Mouse (Mus musculus) limb, embryonic 13.5 days (tissue): ENCODE results near the gene Mob1a. TPM values are rescaled to one million over a fixed set of nuclear protein-coding genes. Genes with fewer than 3 reads are reported as not detected.

Experiments
- ATAC-seq: fragments of 200-750 bp; cut with Nextera tagmentation; 2 replicates; pipeline ENCODE4 v1.8.0; 2017; ENCODE audit warnings: low read depth, moderate number of reproducible peaks, moderate TSS enrichment; ENCODE audit not compliant: low FRiP score
- H3K27ac ChIP-seq: fragments of 300-500 bp; sonication (generic); 2 replicates; pipeline ENCODE4 v1.5.1; 2015; ENCODE audit warnings: inconsistent platforms, mild to moderate bottlenecking, moderate library complexity
- H3K27me3 ChIP-seq: fragments of 300-500 bp; sonication (generic); 2 replicates; pipeline ENCODE4 v1.6.1; 2015; ENCODE audit warnings: mild to moderate bottlenecking, inconsistent platforms
- H3K36me3 ChIP-seq: fragments of 300-500 bp; sonication (generic); 2 replicates; pipeline ENCODE4 v1.6.1; 2015; ENCODE audit warnings: inconsistent platforms, mild to moderate bottlenecking, moderate library complexity
- H3K4me1 ChIP-seq: fragments of 300-500 bp; sonication (generic); 2 replicates; pipeline ENCODE4 v1.6.1; 2015; ENCODE audit warnings: inconsistent platforms
- H3K4me2 ChIP-seq: fragments of 300-500 bp; sonication (generic); replicated peaks from 2 replicates; pipeline ENCODE4 v1.6.1; 2015; ENCODE audit warnings: inconsistent platforms, mild to moderate bottlenecking, moderate library complexity
- H3K4me3 ChIP-seq: fragments of 300-500 bp; sonication (generic); 2 replicates; pipeline ENCODE4 v1.5.1; 2015; ENCODE audit warnings: moderate library complexity, mild to moderate bottlenecking, inconsistent platforms
- H3K9ac ChIP-seq: fragments of 300-500 bp; sonication (generic); 2 replicates; pipeline ENCODE4 v1.6.1; 2015; ENCODE audit warnings: mild to moderate bottlenecking, inconsistent platforms
- H3K9me3 ChIP-seq: fragments of 300-500 bp; sonication (generic); 2 replicates; pipeline ENCODE4 v1.6.1; 2016; ENCODE audit warnings: inconsistent platforms
- WGBS: fragments of 180-500 bp; shearing (Covaris S2); methylation state at CpG from one replicate; pipeline ENCODE4 v1.1.7; 2015; 5-methylcytosine and 5-hydroxymethylcytosine counted together
- polyA plus RNA-seq: library from polyadenylated mRNA; unstranded; fragments of >200 nt; fragmentation: Nextera tagmentation; extraction: Ambion mirVana; gene quantifications from 2 replicates; pipeline ENCODE4 v1.2.1, GENCODE M21; 2015

Mob1a gene
- polyA plus RNA-seq, 1 experiment from 2014 or later = 65.9 TPM

DNA sequence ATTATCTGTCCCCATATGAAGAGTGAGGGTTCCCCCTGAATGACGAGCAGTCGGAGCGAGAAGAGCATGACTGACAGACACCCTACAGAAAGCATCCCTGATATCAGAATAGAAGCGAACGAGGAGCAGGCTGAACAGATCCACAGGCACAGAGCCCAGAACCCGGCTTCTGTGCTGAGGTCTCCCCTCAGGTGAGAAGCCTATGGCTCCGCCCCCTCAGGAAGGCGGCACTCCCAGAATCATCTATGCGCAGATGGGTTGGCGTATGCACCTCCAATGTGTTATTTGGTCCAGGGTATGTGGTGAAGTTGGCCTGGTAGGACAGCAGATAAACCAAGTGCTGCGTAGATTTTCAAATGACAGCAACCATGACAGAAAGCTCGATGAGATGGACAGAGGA lies 37.3 kb downstream of the Mob1a start:
- peaks cover 81% of the 10 kb centered on the region for H3K36me3 ChIP-seq
- no peak overlapping the region for H3K27ac ChIP-seq
- H3K27me3 ChIP-seq = no peaks in the 10 kb centered on the region
- H3K4me1 ChIP-seq = no peaks in the 10 kb centered on the region
- H3K9ac ChIP-seq = no peak overlapping the region
- H3K4me2 ChIP-seq = no peak overlapping the region
- H3K4me3 ChIP-seq = no peak overlapping the region
- ATAC-seq = no peak
- WGBS = 90% methylated on average over 12 of the region's 12 CpGs
- no peaks in the 10 kb centered on the region for H3K9me3 ChIP-seq

DNA sequence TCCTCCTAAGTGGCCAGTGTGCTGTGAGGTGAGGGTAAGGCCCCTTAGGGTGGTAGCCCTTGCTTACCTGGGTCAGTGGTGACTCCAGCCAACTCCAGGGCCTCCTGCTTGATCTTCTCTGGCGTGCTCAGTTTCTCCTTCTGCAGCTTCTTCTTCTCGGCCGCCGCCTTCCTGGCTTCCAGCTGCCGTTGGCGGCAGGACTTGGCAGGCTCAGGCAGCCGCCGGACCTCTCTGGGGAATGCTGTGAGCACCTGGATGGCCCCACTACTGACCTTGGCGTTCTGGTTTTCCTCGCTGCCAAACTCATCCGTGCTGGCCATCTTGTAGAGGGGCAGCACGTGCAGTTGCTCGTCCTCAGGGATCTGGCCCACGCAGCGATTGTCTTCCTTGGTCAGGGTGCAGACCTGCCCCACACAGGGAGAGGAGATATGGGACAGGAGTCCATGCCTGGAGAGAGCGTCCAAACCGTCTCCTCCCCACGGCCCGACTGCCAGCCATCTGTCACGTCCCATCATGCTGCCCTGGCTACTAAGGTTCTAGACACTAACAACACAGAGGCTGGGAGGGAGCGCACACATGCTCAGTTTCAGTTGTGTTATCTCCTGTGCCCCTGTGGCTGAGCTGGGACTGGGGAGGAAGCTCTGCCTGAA lies 44.6 kb downstream of the Mob1a start:
- no peaks in the 10 kb centered on the region for H3K9me3 ChIP-seq
- H3K36me3 ChIP-seq = peaks cover 94% of the 10 kb centered on the region
- H3K4me2 ChIP-seq = no peak overlapping the region
- H3K4me1 ChIP-seq = no peaks in the 10 kb centered on the region
- no peak overlapping the region for H3K4me3 ChIP-seq
- no peaks in the 10 kb centered on the region for H3K27me3 ChIP-seq
- H3K9ac ChIP-seq = no peak overlapping the region
- 91% methylated on average over 21 of the region's 21 CpGs for WGBS
- ATAC-seq = no peak; the same call in 1 of the 2 replicates
- H3K27ac ChIP-seq = no peak overlapping the region

DNA sequence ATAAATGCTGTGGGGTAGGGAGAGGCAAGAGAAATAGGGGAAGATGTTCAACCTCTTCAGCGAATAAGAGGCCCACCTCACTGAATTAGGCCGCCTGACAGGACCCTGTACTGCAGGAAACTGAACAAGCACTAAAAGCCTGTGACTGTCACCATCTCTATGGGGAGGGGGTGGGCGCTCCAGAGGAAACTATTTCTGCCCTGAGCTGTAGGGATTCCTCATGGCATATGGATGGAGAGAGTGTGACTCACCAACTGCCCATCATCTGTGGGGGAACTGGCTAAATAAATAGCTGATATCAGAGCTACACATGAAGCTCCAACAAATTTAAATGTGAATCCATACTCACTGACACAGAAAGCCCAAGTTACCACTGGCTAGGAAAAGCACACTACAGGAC lies 45.5 kb downstream of the Mob1a start:
- no peak overlapping the region for H3K4me3 ChIP-seq
- no peak overlapping the region for H3K4me2 ChIP-seq
- H3K4me1 ChIP-seq = no peaks in the 10 kb centered on the region
- no peaks in the 10 kb centered on the region for H3K9me3 ChIP-seq
- no peak overlapping the region for H3K9ac ChIP-seq
- 87% methylated on average over 3 of the region's 3 CpGs for WGBS
- no peaks in the 10 kb centered on the region for H3K27me3 ChIP-seq
- ATAC-seq = no peak
- peaks cover 99% of the 10 kb centered on the region for H3K36me3 ChIP-seq
- H3K27ac ChIP-seq = no peak overlapping the region

DNA sequence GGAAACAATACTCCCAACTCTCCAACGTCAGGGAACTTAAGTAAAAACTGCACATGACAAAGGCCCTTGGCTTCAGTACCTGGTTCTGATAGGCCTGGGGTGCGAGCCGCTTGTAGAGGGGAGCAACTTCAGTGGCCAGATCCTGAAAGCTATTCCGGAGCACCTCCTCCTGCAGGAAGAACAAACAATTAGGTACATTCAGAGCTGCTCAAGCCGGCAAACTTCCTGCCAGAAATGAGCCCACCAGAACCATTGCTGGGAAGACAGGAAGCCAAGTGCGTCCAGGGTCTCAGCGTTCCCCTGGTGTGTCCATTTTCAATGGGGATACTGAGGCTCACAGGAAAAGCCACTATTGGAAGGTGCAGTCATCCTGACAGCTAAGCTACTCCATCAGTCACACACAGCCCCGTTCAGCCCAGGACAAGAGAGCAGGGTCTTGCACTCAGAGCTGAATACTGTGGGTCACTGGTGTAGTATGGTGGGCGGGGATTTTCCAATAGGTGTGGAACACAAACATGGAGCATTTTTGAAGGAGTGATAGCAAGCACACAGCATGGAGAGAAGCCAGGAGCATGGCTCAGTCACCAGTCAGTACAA lies 48.0 kb downstream of the Mob1a start:
- no peak overlapping the region for H3K4me3 ChIP-seq
- no peak overlapping the region for H3K27ac ChIP-seq
- H3K9me3 ChIP-seq = no peaks in the 10 kb centered on the region
- H3K9ac ChIP-seq = no peak overlapping the region
- no peaks in the 10 kb centered on the region for H3K27me3 ChIP-seq
- H3K4me2 ChIP-seq = no peak overlapping the region
- WGBS = 91% methylated on average over 9 of the region's 9 CpGs
- no peak for ATAC-seq
- peaks cover 100% of the 10 kb centered on the region for H3K36me3 ChIP-seq
- no peaks in the 10 kb centered on the region for H3K4me1 ChIP-seq

DNA sequence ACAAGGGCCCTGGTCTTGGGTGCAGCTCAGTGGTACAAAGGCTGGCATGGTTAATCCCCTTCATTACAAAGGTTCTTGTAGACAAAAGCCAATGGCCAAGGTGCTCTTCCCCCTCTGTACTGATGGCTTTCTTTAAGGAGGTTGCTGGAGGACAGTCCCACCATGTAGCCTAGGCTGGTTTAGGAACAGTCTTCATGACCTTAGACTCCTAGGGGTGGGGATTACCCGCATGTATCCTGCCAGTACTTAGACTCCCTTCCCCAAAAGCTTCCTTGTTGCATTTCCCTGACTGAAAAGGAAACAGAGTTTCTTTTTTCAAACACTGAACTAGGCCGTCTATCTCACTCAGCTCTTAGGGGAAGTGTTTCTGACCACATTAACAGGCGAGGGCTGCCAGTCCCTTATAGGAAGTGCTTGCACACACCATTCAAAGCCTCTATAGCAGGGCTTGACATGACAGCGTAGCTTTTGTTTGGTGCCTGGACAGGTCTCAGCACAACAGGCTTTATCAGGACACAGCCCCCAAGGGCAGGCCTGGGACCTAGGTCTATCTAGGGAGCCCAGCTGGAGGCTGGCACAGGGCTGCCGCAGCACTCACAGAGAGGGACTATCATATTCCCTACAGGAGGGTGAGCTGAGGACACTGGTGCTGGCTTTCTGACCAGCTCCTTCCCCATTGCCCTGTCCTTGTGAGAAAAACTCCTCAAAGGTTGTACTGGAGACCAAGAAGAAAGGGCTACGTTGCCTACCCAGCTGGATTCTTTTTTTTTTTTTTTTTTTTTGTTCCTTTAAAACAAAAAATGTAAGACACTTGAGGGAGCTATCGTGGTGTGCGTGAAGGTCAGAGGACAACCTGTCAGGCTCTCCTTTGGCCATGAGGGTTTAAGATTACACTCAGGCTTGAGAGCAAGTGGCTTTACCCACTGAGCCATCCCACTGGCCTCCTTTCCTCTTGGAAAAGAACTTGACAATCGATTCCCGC lies 56.0 kb downstream of the Mob1a start:
- Histone ChIP-seq H3K27ac (no peak overlapping the region), H3K9me3 (no peaks in the 10 kb centered on the region), H3K4me3 (no peak overlapping the region), H3K9ac (no peak overlapping the region), H3K36me3 (peaks cover 96% of the 10 kb centered on the region), H3K27me3 (no peaks in the 10 kb centered on the region), H3K4me1 (no peaks in the 10 kb centered on the region), H3K4me2 (no peak overlapping the region)
- ATAC-seq = no peak
- WGBS = 90% methylated on average over 10 of the region's 10 CpGs

DNA sequence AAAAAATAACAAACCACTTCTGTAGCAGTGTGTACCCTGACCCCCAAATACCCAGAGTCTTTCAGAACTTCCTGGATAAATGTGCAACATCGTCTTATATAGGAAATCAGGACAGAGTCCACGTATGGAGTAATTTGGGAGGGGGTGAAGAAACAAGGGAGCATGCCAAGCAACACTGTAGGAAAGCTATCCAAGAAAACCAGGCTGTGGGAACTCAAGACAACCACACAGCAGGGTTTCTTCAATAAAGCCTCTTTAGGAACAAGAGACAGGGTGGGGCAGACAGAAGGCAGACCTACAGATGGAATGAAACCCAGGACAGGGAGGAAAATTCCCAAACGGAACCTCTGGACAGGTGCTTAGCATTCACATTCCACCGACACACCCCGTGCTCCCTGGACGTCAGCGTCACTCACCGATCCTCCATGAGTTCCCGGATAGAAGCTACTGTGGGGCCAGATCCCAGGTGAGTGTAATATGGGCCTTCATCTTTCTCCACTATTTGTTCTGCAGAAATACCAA lies 59.8 kb downstream of the Mob1a start:
- no peak overlapping the region for H3K27ac ChIP-seq
- H3K27me3 ChIP-seq = no peaks in the 10 kb centered on the region
- H3K36me3 ChIP-seq = peaks cover 69% of the 10 kb centered on the region
- no peak overlapping the region for H3K4me2 ChIP-seq
- H3K4me1 ChIP-seq = 0 out of 2 replicates have a peak, but pooled peaks cover under 1% of the 10 kb centered on the region
- no peak overlapping the region for H3K9ac ChIP-seq
- WGBS = 86% methylated on average over 9 of the region's 9 CpGs
- no peaks in the 10 kb centered on the region for H3K9me3 ChIP-seq
- no peak for ATAC-seq
- no peak overlapping the region for H3K4me3 ChIP-seq

DNA sequence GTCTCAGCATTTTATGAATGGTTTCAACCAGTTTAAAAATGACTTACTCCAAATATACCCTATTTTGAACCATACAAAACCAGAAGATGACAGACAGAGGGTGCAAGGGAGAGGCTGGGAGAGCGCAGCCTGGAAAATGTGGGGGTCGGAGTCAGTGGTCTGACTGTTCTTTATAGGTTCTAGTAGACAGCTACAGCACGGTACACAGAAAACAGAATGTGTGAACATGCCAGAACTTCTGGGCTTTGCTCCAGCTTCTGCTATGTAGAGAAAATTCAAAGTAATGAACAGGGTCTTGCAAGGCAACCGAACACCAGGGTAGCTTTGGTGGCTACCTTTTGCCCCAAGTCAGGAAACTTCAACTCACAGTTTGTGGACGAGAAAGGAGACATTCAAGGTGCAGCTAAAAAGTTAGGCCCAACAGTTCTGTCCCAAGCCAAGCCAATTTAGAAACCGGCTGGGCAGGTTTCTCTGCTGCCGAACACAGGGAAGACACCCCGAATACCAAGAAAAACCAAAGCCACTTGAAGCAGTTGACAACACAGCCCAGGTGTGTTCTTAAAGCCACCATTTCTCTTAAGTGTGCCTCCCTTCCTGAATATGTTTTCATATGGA lies 66.5 kb downstream of the Mob1a start:
- WGBS = 73% methylated on average over 8 of the region's 8 CpGs
- no peak overlapping the region for H3K9ac ChIP-seq
- 0 out of 2 replicates have a peak overlapping the region, but pooled peaks have one; percentile 15 for H3K27ac ChIP-seq
- H3K4me1 ChIP-seq = peaks cover 16% of the 10 kb centered on the region
- H3K9me3 ChIP-seq = no peaks in the 10 kb centered on the region
- peaks cover 66% of the 10 kb centered on the region for H3K36me3 ChIP-seq
- no peaks in the 10 kb centered on the region for H3K27me3 ChIP-seq
- no peak overlapping the region for H3K4me3 ChIP-seq
- H3K4me2 ChIP-seq = no peak overlapping the region
- no peak for ATAC-seq

Other genes starting within 250 kb of the Mob1a start
- 40.3 and 41.3 TPM in 2 replicates for gene Pcgf1, start 248.1 kb upstream of the Mob1a start, polyA plus RNA-seq
- 0.81 and 0.91 TPM in 2 replicates for gene Lbx2, start 239.6 kb upstream of the Mob1a start, polyA plus RNA-seq
- gene Ccdc142, start 224.4 kb upstream of the Mob1a start, polyA plus RNA-seq = 1.6 and 3.6 TPM in 2 replicates
- 2.8 and 3.1 TPM in 2 replicates for gene Gm42688, start 224.4 kb upstream of the Mob1a start, polyA plus RNA-seq
- gene Mrpl53, start 217.0 kb upstream of the Mob1a start, polyA plus RNA-seq = 134 and 138 TPM in 2 replicates
- 42.7 and 45.4 TPM in 2 replicates for gene Mogs, start 210.5 kb upstream of the Mob1a start, polyA plus RNA-seq
- gene Wbp1, start 204.5 kb upstream of the Mob1a start, polyA plus RNA-seq = 161 and 169 TPM in 2 replicates
- 12.4 and 12.8 TPM in 2 replicates for gene Ino80b, start 200.6 kb upstream of the Mob1a start, polyA plus RNA-seq
- gene Rtkn, start 190.6 kb upstream of the Mob1a start, polyA plus RNA-seq = 64.7 and 74.1 TPM in 2 replicates
- gene Wdr54, start 169.6 kb upstream of the Mob1a start, polyA plus RNA-seq = 6.9 and 7.4 TPM in 2 replicates
- 3.7 and 3.8 TPM in 2 replicates for gene 1700003E16Rik, start 169.6 kb upstream of the Mob1a start, polyA plus RNA-seq
- 88.9 and 90.3 TPM in 2 replicates for gene Dctn1, start 160.1 kb upstream of the Mob1a start, polyA plus RNA-seq
- gene Slc4a5, start 106.2 kb upstream of the Mob1a start, polyA plus RNA-seq = 0.10 and 0.20 TPM in 2 replicates
- gene Mthfd2, start 108 bp upstream of the Mob1a start, polyA plus RNA-seq = 40.5 and 40.8 TPM in 2 replicates
- gene Bola3, start 23.1 kb downstream of the Mob1a start, polyA plus RNA-seq = 117 and 128 TPM in 2 replicates
- gene Tet3, start 133.1 kb downstream of the Mob1a start, polyA plus RNA-seq = 51.6 and 63.1 TPM in 2 replicates
- gene Dguok, start 181.0 kb downstream of the Mob1a start, polyA plus RNA-seq = 88.4 and 89.5 TPM in 2 replicates
- gene Actg2, start 210.2 kb downstream of the Mob1a start, polyA plus RNA-seq = 2.9 and 3.4 TPM in 2 replicates
- gene Stambp, start 246.7 kb downstream of the Mob1a start, polyA plus RNA-seq = 24.4 and 24.8 TPM in 2 replicates